Mouse (Mus musculus) cerebellum, adult 11 months (tissue): ENCODE measurements at regions not wholly inside any gene's neighbourhood (a gene's known extent, or its start where the extent isn't known, plus 50 kb on each side); places are given as distances from the start of the nearest gene placed in this dataset.

Source experiments
- DNase-seq: peaks from one replicate; pipeline ENCODE4 v3.0.0; 2022

- no peak for DNase-seq
These were observed 137.8 kb downstream of the Ets2 start for GRCm38 (mm10) chr16:95839512-95840253.

GRCm38 (mm10) chr16:95838886-95839430 lies 137.1 kb downstream of the Ets2 start:
- no peak for DNase-seq

GRCm38 (mm10) chr16:95838478-95838846 lies 136.6 kb downstream of the Ets2 start:
- DNase-seq = no peak

GRCm38 (mm10) chr16:95837723-95838477 lies 136.0 kb downstream of the Ets2 start:
- no peak for DNase-seq

GRCm38 (mm10) chr16:95835941-95836340 lies 134.1 kb downstream of the Ets2 start:
- no peak for DNase-seq

- DNase-seq = no peak
These were observed 132.8 kb downstream of the Ets2 start for GRCm38 (mm10) chr16:95834556-95835288.

- no peak for DNase-seq
These were observed 131.6 kb downstream of the Ets2 start for GRCm38 (mm10) chr16:95833455-95833854.

GRCm38 (mm10) chr16:95832346-95832739 lies 130.5 kb downstream of the Ets2 start:
- DNase-seq = no peak

GRCm38 (mm10) chr16:95831566-95832345 lies 129.9 kb downstream of the Ets2 start:
- DNase-seq = no peak

GRCm38 (mm10) chr16:95827402-95827737 lies 125.5 kb downstream of the Ets2 start:
- DNase-seq = no peak

GRCm38 (mm10) chr16:95826681-95827401 lies 125.0 kb downstream of the Ets2 start:
- no peak for DNase-seq

GRCm38 (mm10) chr16:95825723-95826122 lies 123.8 kb downstream of the Ets2 start:
- no peak for DNase-seq

GRCm38 (mm10) chr16:95824720-95825534 lies 123.1 kb downstream of the Ets2 start:
- DNase-seq = peak; percentile 47

GRCm38 (mm10) chr16:95823803-95824202 lies 121.9 kb downstream of the Ets2 start:
- DNase-seq = no peak

GRCm38 (mm10) chr16:95821080-95821479 lies 119.2 kb downstream of the Ets2 start:
- DNase-seq = no peak

- no peak for DNase-seq
These were observed 118.7 kb downstream of the Ets2 start for GRCm38 (mm10) chr16:95820606-95821005.

- no peak for DNase-seq
These were observed 118.1 kb downstream of the Ets2 start for GRCm38 (mm10) chr16:95820013-95820412.

- DNase-seq = no peak
These were observed 114.1 kb downstream of the Ets2 start for GRCm38 (mm10) chr16:95815966-95816365.

GRCm38 (mm10) chr16:95815206-95815731 lies 113.4 kb downstream of the Ets2 start:
- DNase-seq = no peak

GRCm38 (mm10) chr16:95814513-95815118 lies 112.7 kb downstream of the Ets2 start:
- DNase-seq = peak; percentile 31
